Mouse (Mus musculus) embryo, embryonic 10.5 days (tissue): Measurements from ENCODE around the gene Flywch1.

Experiments used
- DNase-seq: peaks from one replicate; pipeline ENCODE4 v3.0.0-alpha.2; 2015; ENCODE audit warnings: low spot score

Gene Flywch1

GRCm38 (mm10) chr17:23705525-23706104 lies 65.8 kb downstream of the Flywch1 start:
- no peak for DNase-seq

- DNase-seq = no peak
Measured at GRCm38 (mm10) chr17:23704741-23705140, 66.7 kb downstream of the Flywch1 start.

GRCm38 (mm10) chr17:23703301-23703700 lies 68.1 kb downstream of the Flywch1 start:
- DNase-seq = no peak
